Mouse (Mus musculus): Measurements from ENCODE around the gene Ssc5d. TPM values are rescaled to one million over a fixed set of nuclear protein-coding genes. Genes with fewer than 3 reads are reported as not detected.

Gene Ssc5d
- polyA plus RNA-seq, 1 experiment = 0.09 TPM

GRCm38 (mm10) chr7:4942673-4943072 lies 17.1 kb downstream of the Ssc5d start:
- no peaks in the 10 kb centered on the region for H3K36me3 ChIP-seq (replicated peaks; ENCODE audit: low read length)
- no peak for TF ChIP-seq GATA1 (IDR thresholded peaks at IDR 0.05; ENCODE audit: borderline replicate concordance, low read length)
- TF ChIP-seq FLI1 (IDR thresholded peaks at IDR 0.05; ENCODE audit: low read length) = no peak
- peaks cover 44% of the 10 kb centered on the region for H3K27me3 ChIP-seq (replicated peaks)
- peaks cover 36% of the 10 kb centered on the region for H3K4me1 ChIP-seq
- H3K4me3 ChIP-seq (replicated peaks) = no peak overlapping the region
- no peaks in the 10 kb centered on the region for H3K9me3 ChIP-seq

DNA sequence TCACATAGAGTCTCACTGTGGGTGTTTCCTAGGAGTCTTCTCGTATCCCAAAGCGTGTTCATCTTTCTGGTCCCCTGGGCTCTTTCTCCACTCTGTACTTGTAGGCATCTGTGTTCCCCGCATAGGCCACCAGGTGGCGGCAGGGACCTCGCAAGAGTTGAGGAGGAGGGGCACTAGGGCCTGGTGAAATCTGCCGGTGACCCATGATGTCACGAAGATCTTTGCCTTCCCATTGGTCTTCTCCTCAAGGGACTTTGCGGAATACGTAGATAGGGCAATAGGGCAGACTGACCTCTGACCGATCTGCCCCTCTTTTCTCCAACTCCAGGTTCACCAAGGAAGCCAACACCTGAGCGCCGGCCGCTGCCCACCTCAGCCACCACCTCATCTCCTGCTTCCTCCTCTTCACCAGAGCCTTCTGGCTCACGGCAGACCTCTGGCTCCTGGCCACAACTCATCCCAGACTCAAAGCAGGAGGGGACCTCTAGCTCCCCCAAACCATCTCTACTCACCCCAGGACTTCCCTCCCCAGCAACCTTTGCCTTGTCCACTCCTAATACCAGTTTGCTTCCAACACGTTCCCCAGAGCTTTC lies 17.7 kb downstream of the Ssc5d start:
- peaks cover 48% of the 10 kb centered on the region for H3K27me3 ChIP-seq (replicated peaks)
- H3K9me3 ChIP-seq = no peaks in the 10 kb centered on the region
- peak overlapping the region; percentile 89 for H3K4me3 ChIP-seq (replicated peaks)
- H3K36me3 ChIP-seq (replicated peaks; ENCODE audit: low read length) = no peaks in the 10 kb centered on the region
- no peak for TF ChIP-seq GATA1 (IDR thresholded peaks at IDR 0.05; ENCODE audit: borderline replicate concordance, low read length)
- TF ChIP-seq FLI1 (IDR thresholded peaks at IDR 0.05; ENCODE audit: low read length) = no peak
- H3K4me1 ChIP-seq = peaks cover 32% of the 10 kb centered on the region

GRCm38 (mm10) chr7:4947855-4948254 lies 22.3 kb downstream of the Ssc5d start:
- no peak for TF ChIP-seq GATA1 (IDR thresholded peaks at IDR 0.05; ENCODE audit: borderline replicate concordance, low read length)
- peaks cover 3% of the 10 kb centered on the region; the same call in 1 of the 2 replicates for H3K9me3 ChIP-seq
- H3K36me3 ChIP-seq (replicated peaks; ENCODE audit: low read length) = no peaks in the 10 kb centered on the region
- H3K4me3 ChIP-seq (replicated peaks) = no peak overlapping the region
- H3K27me3 ChIP-seq (replicated peaks) = peaks cover 59% of the 10 kb centered on the region
- H3K4me1 ChIP-seq = peaks cover 35% of the 10 kb centered on the region

DNA sequence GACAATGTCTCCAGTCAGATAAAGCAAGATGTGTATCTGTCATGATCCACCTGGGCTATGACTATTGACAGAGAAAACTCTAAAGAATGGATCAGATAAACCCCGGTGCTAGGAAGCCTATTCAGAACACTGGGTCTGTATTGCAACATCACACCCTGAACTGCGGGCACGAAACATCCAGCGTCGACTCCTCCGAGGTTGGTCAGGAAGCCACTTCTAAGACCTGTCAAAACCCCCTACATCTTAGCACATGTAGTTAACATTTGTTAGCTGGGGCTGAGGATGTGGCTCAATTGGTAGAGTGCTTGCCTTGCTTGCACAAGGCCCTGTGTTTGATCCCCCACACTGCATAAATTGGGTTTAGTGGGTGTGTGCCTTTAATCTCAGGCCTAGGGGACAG lies 22.8 kb downstream of the Ssc5d start:
- TF ChIP-seq FLI1 (IDR thresholded peaks at IDR 0.05; ENCODE audit: low read length) (no peak), GATA1 (IDR thresholded peaks at IDR 0.05; ENCODE audit: borderline replicate concordance, low read length) (no peak)
- peaks cover 30% of the 10 kb centered on the region for H3K4me1 ChIP-seq
- H3K9me3 ChIP-seq = peaks cover 8% of the 10 kb centered on the region; the same call in 1 of the 2 replicates
- H3K4me3 ChIP-seq (replicated peaks) = no peak overlapping the region
- H3K27me3 ChIP-seq (replicated peaks) = peaks cover 64% of the 10 kb centered on the region
- no peaks in the 10 kb centered on the region for H3K36me3 ChIP-seq (replicated peaks; ENCODE audit: low read length)

- Histone ChIP-seq H3K27me3 (replicated peaks) (peaks cover 56% of the 10 kb centered on the region), H3K36me3 (replicated peaks; ENCODE audit: low read length) (no peaks in the 10 kb centered on the region), H3K4me3 (replicated peaks) (no peak overlapping the region), H3K9me3 (peaks cover 9% of the 10 kb centered on the region; the same call in 1 of the 2 replicates), H3K4me1 (peaks cover 20% of the 10 kb centered on the region)
- no peak for TF ChIP-seq FLI1 (IDR thresholded peaks at IDR 0.05; ENCODE audit: low read length)
- no peak for TF ChIP-seq GATA1 (IDR thresholded peaks at IDR 0.05; ENCODE audit: borderline replicate concordance, low read length)
These were observed 25.2 kb downstream of the Ssc5d start for GRCm38 (mm10) chr7:4950561-4951342.

DNA sequence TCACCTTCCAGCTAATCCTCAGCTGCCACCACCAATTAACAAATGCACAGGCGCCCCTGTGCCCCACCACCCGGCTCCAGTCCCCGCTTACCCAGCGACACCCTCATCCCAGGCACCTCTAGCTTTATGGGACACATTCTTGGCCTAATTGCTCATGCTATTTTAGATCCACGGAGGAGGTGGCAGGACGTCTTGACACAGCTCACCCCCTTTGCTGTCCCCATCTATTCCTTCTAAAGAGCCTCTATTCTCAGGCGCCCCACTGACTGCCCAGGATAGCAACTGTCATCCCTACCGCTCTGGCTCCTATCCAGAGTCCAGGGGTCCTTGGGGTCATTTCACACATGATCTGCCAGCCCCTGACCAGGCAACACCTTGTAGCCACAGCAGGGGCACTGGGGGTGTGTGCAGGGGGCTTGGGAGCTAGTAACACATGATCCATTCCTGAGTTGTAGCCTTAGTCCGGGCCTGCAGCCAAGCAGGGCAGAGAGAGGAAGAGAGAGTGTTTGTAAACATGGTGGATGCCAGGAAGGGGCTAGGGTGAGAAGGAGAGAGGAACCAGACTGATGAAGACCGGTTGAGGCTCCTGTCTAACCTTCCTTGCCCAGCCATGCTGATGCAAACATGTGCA lies 28.3 kb downstream of the Ssc5d start:
- Histone ChIP-seq H3K4me3 (replicated peaks) (no peak overlapping the region), H3K4me1 (peaks cover 26% of the 10 kb centered on the region), H3K36me3 (replicated peaks; ENCODE audit: low read length) (no peaks in the 10 kb centered on the region), H3K9me3 (peaks cover 9% of the 10 kb centered on the region; the same call in 1 of the 2 replicates), H3K27me3 (replicated peaks) (peaks cover 39% of the 10 kb centered on the region)
- no peak for TF ChIP-seq GATA1 (IDR thresholded peaks at IDR 0.05; ENCODE audit: borderline replicate concordance, low read length)
- TF ChIP-seq FLI1 (IDR thresholded peaks at IDR 0.05; ENCODE audit: low read length) = no peak

DNA sequence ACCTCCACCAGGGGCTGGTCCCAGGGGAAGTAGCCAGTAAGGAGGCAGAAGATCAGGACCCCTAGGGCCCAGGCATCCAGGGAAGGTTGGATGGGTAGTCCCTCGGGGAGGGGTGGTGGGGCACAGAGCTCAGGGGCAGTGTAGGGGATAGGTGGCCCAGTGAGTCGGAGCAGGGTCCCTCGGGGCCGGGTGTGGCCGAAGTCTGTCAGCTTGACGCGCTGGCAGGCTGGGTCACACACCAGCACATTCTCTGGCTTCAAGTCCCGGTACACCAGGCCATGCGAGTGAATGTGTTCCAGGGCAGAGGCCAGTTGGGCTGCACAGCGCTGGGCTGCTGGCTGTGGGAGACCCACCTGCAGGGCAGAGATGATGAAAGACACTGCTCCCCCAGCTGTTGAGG lies 31.8 kb downstream of the Ssc5d start:
- peaks cover 18% of the 10 kb centered on the region for H3K4me1 ChIP-seq
- TF ChIP-seq FLI1 (IDR thresholded peaks at IDR 0.05; ENCODE audit: low read length) (no peak), GATA1 (IDR thresholded peaks at IDR 0.05; ENCODE audit: borderline replicate concordance, low read length) (no peak)
- peaks cover 21% of the 10 kb centered on the region for H3K27me3 ChIP-seq (replicated peaks)
- peaks cover 9% of the 10 kb centered on the region; the same call in 1 of the 2 replicates for H3K9me3 ChIP-seq
- H3K36me3 ChIP-seq (replicated peaks; ENCODE audit: low read length) = no peaks in the 10 kb centered on the region
- H3K4me3 ChIP-seq (replicated peaks) = no peak overlapping the region

DNA sequence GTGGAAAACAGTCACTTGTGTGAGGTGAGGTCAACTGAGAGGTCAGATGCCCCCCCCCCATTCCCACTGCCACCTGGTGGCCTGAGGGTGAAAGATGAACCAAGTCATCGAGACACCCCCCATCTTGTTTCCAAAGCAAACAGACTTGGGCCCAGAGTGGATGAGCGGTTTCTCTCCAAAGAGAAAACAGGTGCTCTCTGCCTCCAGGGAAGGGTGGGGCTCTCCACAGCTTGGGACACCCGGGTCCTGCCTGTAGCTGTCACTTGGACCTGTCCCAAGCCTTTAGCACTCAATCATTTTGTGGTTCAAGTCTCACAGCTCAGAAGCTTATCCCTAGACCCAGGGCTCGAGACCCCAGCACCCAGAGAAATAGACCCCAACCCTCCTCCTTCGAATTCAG lies 37.9 kb downstream of the Ssc5d start:
- no peaks in the 10 kb centered on the region for H3K36me3 ChIP-seq (replicated peaks; ENCODE audit: low read length)
- no peaks in the 10 kb centered on the region for H3K9me3 ChIP-seq
- peaks cover 23% of the 10 kb centered on the region for H3K27me3 ChIP-seq (replicated peaks)
- H3K4me1 ChIP-seq = peaks cover 23% of the 10 kb centered on the region
- no peak for TF ChIP-seq GATA1 (IDR thresholded peaks at IDR 0.05; ENCODE audit: borderline replicate concordance, low read length)
- no peak for TF ChIP-seq FLI1 (IDR thresholded peaks at IDR 0.05; ENCODE audit: low read length)
- peak overlapping the region; percentile 89 for H3K4me3 ChIP-seq (replicated peaks)

GRCm38 (mm10) chr7:4964272-4964671 lies 38.7 kb downstream of the Ssc5d start, which contains the start of gene Sbk2:
TSS of gene Sbk2 (minus strand) at chr7:4964406.
- TF ChIP-seq GATA1 (IDR thresholded peaks at IDR 0.05; ENCODE audit: borderline replicate concordance, low read length) (no peak), FLI1 (IDR thresholded peaks at IDR 0.05; ENCODE audit: low read length) (no peak)
- H3K27me3 ChIP-seq (replicated peaks) = peaks cover 27% of the 10 kb centered on the region
- H3K4me3 ChIP-seq (replicated peaks) = peak within 1 kb of the TSS; percentile 89
- H3K9me3 ChIP-seq = no peaks in the 10 kb centered on the region
- peaks cover 16% of the 10 kb centered on the region for H3K4me1 ChIP-seq
- no peaks in the 10 kb centered on the region for H3K36me3 ChIP-seq (replicated peaks; ENCODE audit: low read length)

- no peak overlapping the region for H3K4me3 ChIP-seq (replicated peaks)
- H3K36me3 ChIP-seq (replicated peaks; ENCODE audit: low read length) = no peaks in the 10 kb centered on the region
- no peak for TF ChIP-seq GATA1 (IDR thresholded peaks at IDR 0.05; ENCODE audit: borderline replicate concordance, low read length)
- no peak for TF ChIP-seq FLI1 (IDR thresholded peaks at IDR 0.05; ENCODE audit: low read length)
- H3K27me3 ChIP-seq (replicated peaks) = peaks cover 34% of the 10 kb centered on the region
- H3K9me3 ChIP-seq = no peaks in the 10 kb centered on the region
- H3K4me1 ChIP-seq = peaks cover 12% of the 10 kb centered on the region
These were observed 39.4 kb downstream of the Ssc5d start for GRCm38 (mm10) chr7:4964988-4965387.
